Mouse (Mus musculus) kidney, adult 2 months (tissue): ENCODE measurements around the gene Nxpe4.

Experiments used
- CTCF ChIP-seq: fragments of 200-500 bp; conservative IDR thresholded peaks from 2 replicates; pipeline ENCODE4 v1.5.1; 2011; ENCODE audit warnings: low read depth, mild to moderate bottlenecking, control low read depth, low read length, moderate library complexity, mixed read lengths; ENCODE audit not compliant: insufficient read depth, insufficient read length
- POLR2A ChIP-seq: fragments of 200-500 bp; IDR thresholded peaks from one replicate; pipeline ENCODE4 v1.6.1; 2011; ENCODE audit warnings: low read depth, low read length, control low read depth

DNA sequence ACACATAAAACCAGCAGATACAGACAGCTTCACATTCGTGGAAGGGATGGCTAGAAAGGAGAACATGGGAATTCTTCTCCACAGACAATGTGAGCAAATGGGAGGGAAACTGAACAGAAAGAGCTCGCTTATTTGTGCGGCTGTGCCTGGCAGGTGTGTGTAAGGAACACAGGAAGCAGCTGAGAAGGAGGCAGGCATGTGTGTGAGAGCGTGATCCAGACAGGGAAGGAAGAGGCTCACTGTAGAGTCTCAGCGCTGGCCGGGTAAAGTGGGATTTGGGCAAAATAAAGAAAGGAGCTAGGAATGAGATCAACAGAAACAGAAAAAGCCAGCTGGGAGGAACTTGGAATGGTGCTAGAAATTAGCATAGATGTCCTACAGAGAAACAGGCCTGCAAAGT lies 74.6 kb downstream of the Nxpe4 start:
- TF ChIP-seq CTCF (no peak), POLR2A (no peak)
